Mouse (Mus musculus) colon, adult 2 months (tissue): ENCODE data around the gene B3galt5. TPM values are rescaled to one million over a fixed set of nuclear protein-coding genes. Genes with fewer than 3 reads are reported as not detected.

ENCODE experiments used
- polyA plus RNA-seq: library from polyadenylated mRNA; depleted of rRNA; stranded (reverse); fragments of >200 nt; gene quantifications from 2 replicates; pipeline ENCODE4 v1.2.3, GENCODE M21; 2012; rRNA removed

The B3galt5 gene
- polyA plus RNA-seq, result 98.2 and 99.3 TPM in 2 replicates

DNA sequence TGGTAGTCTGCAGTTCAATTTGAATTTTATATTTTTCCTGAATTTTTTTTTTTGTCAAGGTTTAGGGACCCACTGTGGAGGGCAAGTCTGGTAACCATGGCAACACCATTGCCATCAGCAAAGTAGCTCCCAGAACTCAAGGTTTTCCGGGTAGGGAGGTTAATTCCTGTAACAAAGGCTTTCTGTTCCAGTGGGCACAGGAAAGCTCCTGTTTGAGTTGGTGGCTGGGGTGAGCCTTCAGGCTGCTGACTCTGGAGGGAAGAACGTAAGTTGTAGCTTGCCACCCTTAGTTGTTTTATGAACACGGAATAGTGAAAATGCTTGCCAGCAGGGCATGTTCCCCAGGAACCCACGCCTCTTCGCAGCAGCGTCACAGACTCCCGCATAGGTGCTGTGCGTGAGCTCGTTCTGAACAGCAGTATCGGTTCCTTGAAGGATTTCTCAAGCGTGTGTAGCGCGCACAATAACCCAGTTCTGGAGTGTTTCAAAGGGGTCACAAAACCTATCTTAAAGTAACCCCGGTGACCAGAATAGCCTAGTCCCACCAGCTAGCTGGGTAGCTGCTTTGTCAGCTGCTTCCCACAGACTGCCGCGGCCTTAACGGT lies at the start of gene B3galt5:
TSS of gene B3galt5 (plus strand) at position 436 of the 605 bp plus-strand sequence.

DNA sequence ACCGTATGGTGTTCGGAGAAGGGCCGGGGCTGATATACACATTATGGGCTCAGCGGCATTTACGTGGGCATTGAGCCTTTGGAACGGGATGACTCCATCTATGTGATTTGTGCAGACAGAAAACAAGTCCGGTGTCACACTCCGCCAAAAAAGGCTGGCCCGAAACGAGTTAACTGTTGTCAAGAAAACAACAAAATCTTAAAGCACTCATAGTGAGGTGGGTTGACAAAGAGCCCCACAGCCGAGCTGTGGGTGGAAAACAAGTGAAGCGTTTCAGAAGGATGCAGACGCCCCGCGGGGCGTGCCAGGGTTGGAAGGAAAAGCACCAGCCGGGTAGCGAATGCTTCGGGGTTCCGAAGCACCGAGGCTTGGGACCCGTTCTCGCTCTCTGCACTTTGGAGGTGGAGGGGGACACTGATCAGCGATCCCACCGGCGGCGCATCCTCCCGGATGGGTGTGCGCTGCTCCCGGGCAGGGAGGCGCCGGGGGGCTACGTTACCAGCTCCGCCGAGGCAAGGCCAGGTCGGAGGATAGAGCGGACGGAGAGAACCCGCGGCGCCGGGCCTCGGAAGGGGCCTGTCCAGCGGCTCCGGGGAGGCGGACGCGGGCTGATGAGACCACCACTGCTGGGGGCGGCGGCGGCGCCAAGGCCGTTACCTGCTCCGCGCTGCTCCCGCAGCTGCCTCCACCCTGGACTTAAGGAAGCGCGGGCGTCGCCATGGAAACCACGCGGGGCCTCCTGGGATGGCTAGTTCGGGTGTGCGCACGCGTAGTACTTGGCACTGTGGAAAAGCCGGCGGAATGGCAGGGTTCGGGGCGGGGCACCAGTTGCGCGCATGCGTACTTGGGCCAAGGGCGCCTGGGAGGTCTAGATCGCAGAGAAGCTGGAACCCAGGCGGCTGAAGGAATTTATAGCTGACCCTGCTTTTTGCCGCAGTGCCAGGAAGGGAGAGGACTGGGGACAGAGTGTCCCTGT lies 43.8 kb upstream of the B3galt5 start, which contains the start of gene Lca5l:
TSS of gene Lca5l (minus strand) at position 741 of the 976 bp plus-strand sequence.

DNA sequence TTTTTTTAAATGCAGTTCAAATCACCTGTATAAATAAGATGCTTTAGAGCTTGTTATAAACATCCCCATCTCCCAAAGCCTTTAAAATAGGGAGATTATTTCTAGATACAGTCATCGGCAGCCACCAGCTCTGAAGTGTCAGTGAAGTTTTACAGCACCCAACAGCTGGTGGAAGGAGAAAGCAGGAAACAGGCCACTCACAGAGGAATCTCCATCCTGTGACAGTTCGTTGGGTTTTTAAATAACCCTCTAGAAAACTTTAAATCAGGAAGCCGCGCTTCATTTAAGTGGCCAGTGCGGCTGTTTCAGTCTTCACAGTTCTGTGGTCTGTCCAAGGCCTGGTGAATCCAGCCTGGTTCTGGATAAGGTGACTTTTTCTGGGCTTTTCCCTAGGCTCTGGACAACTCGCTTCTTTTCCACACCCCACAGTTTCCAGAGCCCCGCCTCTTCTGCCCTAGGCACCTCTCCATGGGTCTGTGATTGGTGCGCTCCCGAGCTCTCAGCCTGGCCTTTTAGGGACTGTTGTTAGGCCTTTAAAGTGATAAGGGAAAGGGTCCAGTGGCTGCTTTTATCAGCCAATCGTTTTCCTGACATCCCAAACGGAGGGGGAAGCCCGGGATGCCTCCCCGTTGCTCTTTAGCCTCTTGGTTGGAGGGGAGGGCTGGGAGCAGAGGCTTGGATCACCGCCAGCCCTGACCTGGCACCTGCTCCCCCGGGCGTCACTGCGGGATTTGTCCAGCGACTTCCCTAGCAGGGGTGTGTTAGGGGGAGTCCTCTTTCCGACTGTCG lies 35.5 kb upstream of the B3galt5 start, which contains the start of gene Sh3bgr:
TSS of gene Sh3bgr (plus strand) at position 538 of the 789 bp plus-strand sequence.

Other genes with a start within 250 kb of the B3galt5 start
- 9.0 and 9.2 TPM in 2 replicates for gene Psmg1, start 244.8 kb upstream of the B3galt5 start, polyA plus RNA-seq
- gene Brwd1, start 153.3 kb upstream of the B3galt5 start, polyA plus RNA-seq, result 26.0 and 26.2 TPM in 2 replicates
- gene Hmgn1, start 108.1 kb upstream of the B3galt5 start, polyA plus RNA-seq, result 12.9 and 13.3 TPM in 2 replicates
- 39.6 and 54.9 TPM in 2 replicates for gene Wrb, start 90.4 kb upstream of the B3galt5 start, polyA plus RNA-seq
- 0.25 and 0.38 TPM in 2 replicates for gene Lca5l, start 43.5 kb upstream of the B3galt5 start, polyA plus RNA-seq
- gene Sh3bgr, start 35.4 kb upstream of the B3galt5 start, polyA plus RNA-seq, result 16.7 and 21.8 TPM in 2 replicates
- not detected in 2 replicates for gene Itgb2l, start 207.8 kb downstream of the B3galt5 start, polyA plus RNA-seq
- 2.0 and 2.9 TPM in 2 replicates for gene Pcp4, start 231.8 kb downstream of the B3galt5 start, polyA plus RNA-seq